Mouse (Mus musculus): ENCODE measurements around the gene Atpif1. TPM values are rescaled to one million over a fixed set of nuclear protein-coding genes. Genes with fewer than 3 reads are reported as not detected.
"Not testable (repeated sequence)": the region's sequence is repeated elsewhere in the genome, so short reads cannot be mapped to it uniquely, and the experiment has no call there.

Atpif1 gene
- total and polyA plus RNA-seq, 3 experiments: 240 to 1,005 (median 797) TPM

GRCm38 (mm10) chr4:132484231-132484630 is 49.2 kb downstream of the Atpif1 start:
- TF ChIP-seq POLR2AphosphoS5 (IDR thresholded peaks at IDR 0.05; ENCODE audit: insufficient replicate concordance, low read depth, low read length) (no peak), TAL1 (conservative IDR thresholded peaks at IDR 0.05; ENCODE audit: low read depth, low read length) (no peak), GATA2 (IDR thresholded peaks at IDR 0.05; ENCODE audit: borderline replicate concordance, low read depth, low read length) (no peak), CTCF (IDR thresholded peaks at IDR 0.05; ENCODE audit: low read depth, low read length) (no peak), GATA1 (IDR thresholded peaks at IDR 0.05; ENCODE audit: borderline replicate concordance, low read length) (no peak)
- no peak overlapping the region for H3K4me3 ChIP-seq (ENCODE audit: low read depth, low read length)
- peaks cover 7% of the 10 kb centered on the region; the same call in 1 of the 2 replicates for H3K27me3 ChIP-seq (ENCODE audit: insufficient read depth, low read length)
- H3K36me3 ChIP-seq (replicated peaks): no peaks in the 10 kb centered on the region
- H3K4me1 ChIP-seq (ENCODE audit: insufficient read depth, low read depth, low read length): no peaks in the 10 kb centered on the region; the same call in 1 of the 2 replicates
- H3K9me3 ChIP-seq (replicated peaks): no peaks in the 10 kb centered on the region
- ATAC-seq (ENCODE audit: extremely low read depth, insufficient number of reproducible peaks, low FRiP score, poor library complexity, severe bottlenecking) (no peak), DNase-seq (ENCODE audit: low spot score) (no peak)

- ATAC-seq (ENCODE audit: extremely low read depth, insufficient number of reproducible peaks, low FRiP score, poor library complexity, severe bottlenecking) (no peak), DNase-seq (ENCODE audit: low spot score) (no peak)
- no peaks in the 10 kb centered on the region for H3K9me3 ChIP-seq (replicated peaks)
- no peaks in the 10 kb centered on the region for H3K36me3 ChIP-seq (replicated peaks)
- H3K4me1 ChIP-seq (ENCODE audit: insufficient read depth, low read depth, low read length): peaks cover 2% of the 10 kb centered on the region; the same call in 1 of the 2 replicates
- TF ChIP-seq GATA2 (IDR thresholded peaks at IDR 0.05; ENCODE audit: borderline replicate concordance, low read depth, low read length) (no peak), TAL1 (conservative IDR thresholded peaks at IDR 0.05; ENCODE audit: low read depth, low read length) (no peak), POLR2AphosphoS5 (IDR thresholded peaks at IDR 0.05; ENCODE audit: insufficient replicate concordance, low read depth, low read length) (no peak), CTCF (IDR thresholded peaks at IDR 0.05; ENCODE audit: low read depth, low read length) (no peak), GATA1 (IDR thresholded peaks at IDR 0.05; ENCODE audit: borderline replicate concordance, low read length) (no peak)
- H3K4me3 ChIP-seq (ENCODE audit: low read depth, low read length): no peak overlapping the region
- H3K27me3 ChIP-seq (ENCODE audit: insufficient read depth, low read length): 0 out of 2 replicates have a peak, but pooled peaks cover 1% of the 10 kb centered on the region
Observed at GRCm38 (mm10) chr4:132482956-132483608, 50.4 kb downstream of the Atpif1 start.

DNA sequence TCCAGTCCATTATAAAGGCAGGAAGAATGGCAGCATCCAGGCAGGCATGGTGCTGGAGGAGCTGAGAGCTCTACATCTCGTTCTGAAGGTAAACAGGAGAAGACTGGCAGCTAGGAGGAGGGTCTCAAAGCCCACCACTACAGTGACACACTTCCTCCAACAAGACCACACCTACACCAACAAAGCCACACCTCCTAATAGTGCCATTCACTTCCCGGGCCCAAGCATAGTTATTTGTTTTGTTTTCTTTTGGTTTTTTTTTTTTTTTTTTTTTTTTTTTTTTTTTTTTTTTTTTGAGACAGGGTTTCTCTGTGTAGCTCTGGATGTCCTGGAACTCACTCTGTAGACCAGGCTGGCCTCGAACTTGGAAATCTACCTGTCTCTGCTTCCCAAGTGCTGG is 51.4 kb downstream of the Atpif1 start:
- H3K9me3 ChIP-seq (replicated peaks); H3K4me3 ChIP-seq (ENCODE audit: low read depth, low read length); H3K27me3 ChIP-seq (ENCODE audit: insufficient read depth, low read length); ATAC-seq (ENCODE audit: extremely low read depth, insufficient number of reproducible peaks, low FRiP score, poor library complexity, severe bottlenecking); H3K4me1 ChIP-seq (ENCODE audit: insufficient read depth, low read depth, low read length); DNase-seq (ENCODE audit: low spot score); H3K36me3 ChIP-seq (replicated peaks): not testable (repeated sequence)

Other genes starting within 250 kb of the Atpif1 start
- 1.4 TPM in 1 of 2 replicates, not detected in the other for gene Rab42, start 230.3 kb downstream of the Atpif1 start, total RNA-seq (2014; fragmentation: Nextera tagmentation)
- gene Rab42, start 230.3 kb downstream of the Atpif1 start, total RNA-seq (2017): 0.52 TPM in 1 of 2 replicates, not detected in the other
- gene Rab42, start 230.3 kb downstream of the Atpif1 start, polyA plus RNA-seq (2012): 0.95 and 1.0 TPM in 2 replicates
- 21.6 and 22.8 TPM in 2 replicates for gene Trnau1ap, start 204.1 kb downstream of the Atpif1 start, total RNA-seq (2014; fragmentation: Nextera tagmentation)
- 40.2 and 49.0 TPM in 2 replicates for gene Trnau1ap, start 204.1 kb downstream of the Atpif1 start, total RNA-seq (2017)
- 29.1 and 37.6 TPM in 2 replicates for gene Trnau1ap, start 204.1 kb downstream of the Atpif1 start, polyA plus RNA-seq (2012)
- gene Rcc1, start 180.1 kb downstream of the Atpif1 start, total RNA-seq (2014; fragmentation: Nextera tagmentation): 24.2 and 26.8 TPM in 2 replicates
- gene Rcc1, start 180.1 kb downstream of the Atpif1 start, total RNA-seq (2017): 38.6 and 39.2 TPM in 2 replicates
- gene Rcc1, start 180.1 kb downstream of the Atpif1 start, polyA plus RNA-seq (2012): 70.0 and 86.0 TPM in 2 replicates
- gene Phactr4, start 111.2 kb downstream of the Atpif1 start, total RNA-seq (2014; fragmentation: Nextera tagmentation): 72.5 and 86.2 TPM in 2 replicates
- gene Phactr4, start 111.2 kb downstream of the Atpif1 start, total RNA-seq (2017): 5.5 and 7.7 TPM in 2 replicates
- 15.0 and 15.2 TPM in 2 replicates for gene Phactr4, start 111.2 kb downstream of the Atpif1 start, polyA plus RNA-seq (2012)
- gene Med18, start 69.7 kb downstream of the Atpif1 start, total RNA-seq (2014; fragmentation: Nextera tagmentation): 20.5 and 21.2 TPM in 2 replicates
- 20.9 and 22.2 TPM in 2 replicates for gene Med18, start 69.7 kb downstream of the Atpif1 start, total RNA-seq (2017)
- 7.8 and 8.1 TPM in 2 replicates for gene Med18, start 69.7 kb downstream of the Atpif1 start, polyA plus RNA-seq (2012)
- gene Sesn2, start 23.2 kb downstream of the Atpif1 start, total RNA-seq (2014; fragmentation: Nextera tagmentation): 51.6 and 51.8 TPM in 2 replicates
- 7.5 and 8.4 TPM in 2 replicates for gene Sesn2, start 23.2 kb downstream of the Atpif1 start, total RNA-seq (2017)
- gene Sesn2, start 23.2 kb downstream of the Atpif1 start, polyA plus RNA-seq (2012): 38.4 and 41.0 TPM in 2 replicates
- 240 and 275 TPM in 2 replicates for gene Dnajc8, start 1.9 kb upstream of the Atpif1 start, total RNA-seq (2014; fragmentation: Nextera tagmentation)
- gene Dnajc8, start 1.9 kb upstream of the Atpif1 start, total RNA-seq (2017): 329 and 337 TPM in 2 replicates
- gene Dnajc8, start 1.9 kb upstream of the Atpif1 start, polyA plus RNA-seq (2012): 164 and 213 TPM in 2 replicates
- not detected in 2 replicates for gene Ptafr, start 30.4 kb upstream of the Atpif1 start, total RNA-seq (2014; fragmentation: Nextera tagmentation)
- gene Ptafr, start 30.4 kb upstream of the Atpif1 start, total RNA-seq (2017): 2.0 and 2.1 TPM in 2 replicates
- 0.02 and 0.03 TPM in 2 replicates for gene Ptafr, start 30.4 kb upstream of the Atpif1 start, polyA plus RNA-seq (2012)
- 82.6 and 101 TPM in 2 replicates for gene Eya3, start 105.3 kb upstream of the Atpif1 start, total RNA-seq (2014; fragmentation: Nextera tagmentation)
- 31.0 and 35.0 TPM in 2 replicates for gene Eya3, start 105.3 kb upstream of the Atpif1 start, total RNA-seq (2017)
- 2.2 and 4.3 TPM in 2 replicates for gene Eya3, start 105.3 kb upstream of the Atpif1 start, polyA plus RNA-seq (2012)
- gene Xkr8, start 198.9 kb upstream of the Atpif1 start, total RNA-seq (2014; fragmentation: Nextera tagmentation): 0.75 and 1.2 TPM in 2 replicates
- gene Xkr8, start 198.9 kb upstream of the Atpif1 start, total RNA-seq (2017): 1.6 and 5.1 TPM in 2 replicates
- 0.17 and 0.46 TPM in 2 replicates for gene Xkr8, start 198.9 kb upstream of the Atpif1 start, polyA plus RNA-seq (2012)
- not detected in 2 replicates for gene Smpdl3b, start 223.6 kb upstream of the Atpif1 start, total RNA-seq (2014; fragmentation: Nextera tagmentation)
- 0.23 and 0.33 TPM in 2 replicates for gene Smpdl3b, start 223.6 kb upstream of the Atpif1 start, total RNA-seq (2017)
- gene Smpdl3b, start 223.6 kb upstream of the Atpif1 start, polyA plus RNA-seq (2012): 0.04 and 0.08 TPM in 2 replicates
- 48.8 and 56.5 TPM in 2 replicates for gene Rpa2, start 234.7 kb upstream of the Atpif1 start, total RNA-seq (2014; fragmentation: Nextera tagmentation)
- 76.3 and 83.1 TPM in 2 replicates for gene Rpa2, start 234.7 kb upstream of the Atpif1 start, total RNA-seq (2017)
- gene Rpa2, start 234.7 kb upstream of the Atpif1 start, polyA plus RNA-seq (2012): 109 and 132 TPM in 2 replicates